Mouse (Mus musculus) myocyte (in vitro differentiated cells): Measurements from ENCODE around the gene Vmn1r179. TPM values are rescaled to one million over a fixed set of nuclear protein-coding genes. Genes with fewer than 3 reads are reported as not detected.
"Not testable (repeated sequence)": the region's sequence is repeated elsewhere in the genome, so short reads cannot be mapped to it uniquely, and the experiment has no call there.

ENCODE experiments used
- H3K27me3 ChIP-seq: one replicate; pipeline ENCODE4 v1.6.1; 2011; ENCODE audit not compliant: control insufficient read depth, insufficient read depth, insufficient read length
- H3K36me3 ChIP-seq: one replicate; pipeline ENCODE4 v1.6.1; 2011; ENCODE audit not compliant: control insufficient read depth, insufficient read depth
- H3K4me2 ChIP-seq: one replicate; pipeline ENCODE4 v1.6.1; 2011; ENCODE audit warnings: low read depth, control low read depth
- H3K4me3 ChIP-seq: one replicate; pipeline ENCODE4 v1.5.1; 2011; ENCODE audit warnings: mild to moderate bottlenecking, control low read depth, moderate library complexity
- H3K79me2 ChIP-seq: one replicate; pipeline ENCODE4 v1.6.1; 2011; ENCODE audit not compliant: control insufficient read depth, insufficient read depth
- H3ac ChIP-seq: one replicate; pipeline ENCODE4 v1.6.1; 2011; ENCODE audit not compliant: control insufficient read depth, insufficient read length
- CEBPB ChIP-seq: IDR thresholded peaks from 2 replicates; pipeline ENCODE4 v1.6.1; 2011; ENCODE audit warnings: mild to moderate bottlenecking, moderate library complexity; ENCODE audit not compliant: poor library complexity, insufficient read depth, severe bottlenecking
- E2F4 ChIP-seq: IDR thresholded peaks from one replicate; pipeline ENCODE4 v1.6.1; 2011; ENCODE audit warnings: mild to moderate bottlenecking, control low read depth, moderate library complexity; ENCODE audit not compliant: insufficient read depth
- MAX ChIP-seq: IDR thresholded peaks from one replicate; pipeline ENCODE4 v1.6.1; 2011; ENCODE audit warnings: low read depth, mild to moderate bottlenecking, control low read depth
- MYOD1 ChIP-seq, 3 experiments: IDR thresholded peaks; one replicate each; pipeline ENCODE4 v1.6.1; 2011; ENCODE audit warnings: control low read depth in 2 of 3, low read depth in 2 of 3, mild to moderate bottlenecking in 2 of 3, moderate library complexity in 1 of 3; ENCODE audit not compliant: insufficient read length in 2 of 3, control insufficient read depth in 1 of 3
- MYOG ChIP-seq, 3 experiments: IDR thresholded peaks; one replicate each; pipeline ENCODE4 v1.6.1; 2011; ENCODE audit warnings: control low read depth in 2 of 3, low read depth in 2 of 3, mild to moderate bottlenecking in 2 of 3; ENCODE audit not compliant: insufficient read length in 2 of 3, control insufficient read depth in 1 of 3, insufficient read depth in 1 of 3
- POLR2A ChIP-seq: IDR thresholded peaks from one replicate; pipeline ENCODE4 v1.6.1; 2011; ENCODE audit warnings: low read depth, mild to moderate bottlenecking, control low read depth, moderate library complexity; ENCODE audit not compliant: insufficient read length
- POLR2AphosphoS2 ChIP-seq: IDR thresholded peaks from one replicate; pipeline ENCODE4 v1.6.1; 2011; ENCODE audit warnings: low read depth, control low read depth; ENCODE audit not compliant: insufficient read length
- REST ChIP-seq: IDR thresholded peaks from one replicate; pipeline ENCODE4 v1.6.1; 2011; ENCODE audit warnings: mild to moderate bottlenecking, control low read depth, moderate library complexity; ENCODE audit not compliant: insufficient read depth, insufficient read length
- SRF ChIP-seq: IDR thresholded peaks from one replicate; pipeline ENCODE4 v1.6.1; 2011; ENCODE audit warnings: low read depth; ENCODE audit not compliant: control insufficient read depth, insufficient read length
- TCF12 ChIP-seq: IDR thresholded peaks from one replicate; pipeline ENCODE4 v1.6.1; 2011; ENCODE audit warnings: mild to moderate bottlenecking, control low read depth; ENCODE audit not compliant: poor library complexity, insufficient read depth, severe bottlenecking
- TCF3 ChIP-seq: IDR thresholded peaks from one replicate; pipeline ENCODE4 v1.6.1; 2011; ENCODE audit warnings: low read depth, control low read depth; ENCODE audit not compliant: insufficient read length
- USF1 ChIP-seq: IDR thresholded peaks from one replicate; pipeline ENCODE4 v1.6.1; 2011; ENCODE audit warnings: low read depth, mild to moderate bottlenecking, control low read depth, moderate library complexity
- polyA plus RNA-seq: library from polyadenylated mRNA; unstranded; fragments of >200 nt; fragmentation: generic; extraction: Trizol; gene quantifications from one replicate; pipeline ENCODE4 v1.2.1, GENCODE M21; 2012; ENCODE audit warnings: missing spikeins

The Vmn1r179 gene
- not detected for polyA plus RNA-seq

GRCm38 (mm10) chr7:23926678-23927077, at the start of gene Vmn1r179:
Vmn1r179 (plus strand) TSS chr7:23926978.
- H3K79me2 ChIP-seq = no peaks in the 10 kb centered on the region
- no peak for TF ChIP-seq MAX
- no peak for TF ChIP-seq TCF12
- no peak for TF ChIP-seq SRF
- TF ChIP-seq E2F4 = no peak
- TF ChIP-seq POLR2A = no peak
- no peak for TF ChIP-seq MYOG (IDR thresholded peaks at IDR 0.05; ENCODE audit: control insufficient read depth in 1 of 3, insufficient read depth in 1 of 3, insufficient read length in 2 of 3, low read depth in 2 of 3)
- TF ChIP-seq REST = no peak
- TF ChIP-seq CEBPB = no peak
- TF ChIP-seq USF1 = no peak
- TF ChIP-seq MYOD1 (IDR thresholded peaks at IDR 0.05; ENCODE audit: control insufficient read depth in 1 of 3, insufficient read length in 2 of 3, low read depth in 2 of 3) = no peak
- no peak for TF ChIP-seq POLR2AphosphoS2
- TF ChIP-seq TCF3 = no peak
- H3K27me3 ChIP-seq = no peaks in the 10 kb centered on the region
- no peak within 1 kb of the TSS for H3K4me2 ChIP-seq
- H3ac ChIP-seq = no peak within 1 kb of the TSS
- no peaks in the 10 kb centered on the region for H3K36me3 ChIP-seq
- H3K4me3 ChIP-seq = no peak within 1 kb of the TSS

DNA sequence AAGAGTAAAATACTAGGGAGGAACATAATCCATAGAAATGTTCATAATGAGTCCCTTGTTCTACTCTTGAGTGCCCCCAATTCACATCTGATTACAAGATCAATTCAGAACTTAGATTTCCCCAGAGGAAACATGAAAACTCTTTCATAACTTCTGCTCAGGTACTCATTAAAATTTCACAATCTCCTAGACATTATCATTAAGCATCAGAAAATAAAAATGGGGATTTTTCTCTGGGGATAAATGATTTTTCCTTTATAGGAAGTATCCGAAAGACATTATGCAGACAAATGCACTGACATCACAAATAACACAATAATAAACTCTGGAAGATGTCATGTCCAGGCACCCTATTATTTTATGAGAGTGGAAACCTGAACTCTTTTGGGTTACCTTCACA, 35.1 kb upstream of the Vmn1r179 start, which contains the start of gene Vmn1r178:
TSS of gene Vmn1r178 (plus strand) at position 301 of the 400 bp plus-strand sequence.
- H3K79me2 ChIP-seq = no peaks in the 10 kb centered on the region
- H3K4me2 ChIP-seq = no peak within 1 kb of the TSS
- H3ac ChIP-seq = no peak within 1 kb of the TSS
- H3K27me3 ChIP-seq = no peaks in the 10 kb centered on the region
- H3K36me3 ChIP-seq = no peaks in the 10 kb centered on the region
- no peak within 1 kb of the TSS for H3K4me3 ChIP-seq
- TF ChIP-seq MAX = no peak
- TF ChIP-seq TCF3 = no peak
- no peak for TF ChIP-seq POLR2A
- TF ChIP-seq REST = no peak
- no peak for TF ChIP-seq TCF12
- no peak for TF ChIP-seq POLR2AphosphoS2
- TF ChIP-seq USF1 = no peak

GRCm38 (mm10) chr7:23950332-23950731, 23.6 kb downstream of the Vmn1r179 start, which contains the start of gene Vmn1r180:
Vmn1r180 (plus strand) TSS chr7:23950632.
- no peaks in the 10 kb centered on the region for H3K79me2 ChIP-seq
- H3K36me3 ChIP-seq = no peaks in the 10 kb centered on the region
- no peak within 1 kb of the TSS for H3K4me2 ChIP-seq
- no peak within 1 kb of the TSS for H3K4me3 ChIP-seq
- no peaks in the 10 kb centered on the region for H3K27me3 ChIP-seq
- TF ChIP-seq REST = no peak
- no peak for TF ChIP-seq MYOG (IDR thresholded peaks at IDR 0.05; ENCODE audit: control insufficient read depth in 1 of 3, insufficient read depth in 1 of 3, insufficient read length in 2 of 3, low read depth in 2 of 3)
- TF ChIP-seq MAX = no peak
- TF ChIP-seq USF1 = no peak
- TF ChIP-seq E2F4 = no peak
- TF ChIP-seq POLR2A = no peak
- TF ChIP-seq MYOD1 (IDR thresholded peaks at IDR 0.05; ENCODE audit: control insufficient read depth in 1 of 3, insufficient read length in 2 of 3, low read depth in 2 of 3) = no peak
- no peak for TF ChIP-seq TCF12
- TF ChIP-seq POLR2AphosphoS2 = no peak
- no peak for TF ChIP-seq TCF3
- no peak for TF ChIP-seq SRF
- no peak for TF ChIP-seq CEBPB
- no peak within 1 kb of the TSS for H3ac ChIP-seq

GRCm38 (mm10) chr7:23968044-23968443, 41.3 kb downstream of the Vmn1r179 start:
- H3K36me3 ChIP-seq, H3ac ChIP-seq, H3K79me2 ChIP-seq, H3K4me3 ChIP-seq, H3K27me3 ChIP-seq, H3K4me2 ChIP-seq: not testable (repeated sequence)

- not testable (repeated sequence) for H3K4me3 ChIP-seq, H3ac ChIP-seq, H3K79me2 ChIP-seq, H3K36me3 ChIP-seq, H3K4me2 ChIP-seq, H3K27me3 ChIP-seq
These were observed 47.5 kb downstream of the Vmn1r179 start, which contains the start of gene Vmn1r181 for GRCm38 (mm10) chr7:23974315-23974714. Vmn1r181 (plus strand) TSS chr7:23974615.

Other genes with a start within 250 kb of the Vmn1r179 start
- not detected for gene Vmn1r173, start 226.3 kb upstream of the Vmn1r179 start, polyA plus RNA-seq
- not detected for gene Vmn1r174, start 174.7 kb upstream of the Vmn1r179 start, polyA plus RNA-seq
- not detected for gene Vmn1r175, start 116.3 kb upstream of the Vmn1r179 start, polyA plus RNA-seq
- not detected for gene Vmn1r176, start 89.6 kb upstream of the Vmn1r179 start, polyA plus RNA-seq
- not detected for gene Vmn1r177, start 60.5 kb upstream of the Vmn1r179 start, polyA plus RNA-seq
- gene Vmn1r178, start 35.0 kb upstream of the Vmn1r179 start, polyA plus RNA-seq = not detected
- not detected for gene Vmn1r180, start 23.7 kb downstream of the Vmn1r179 start, polyA plus RNA-seq
- not detected for gene Vmn1r181, start 47.6 kb downstream of the Vmn1r179 start, polyA plus RNA-seq
- not detected for gene V1rd19, start 74.7 kb downstream of the Vmn1r179 start, polyA plus RNA-seq
- not detected for gene Vmn1r183, start 126.3 kb downstream of the Vmn1r179 start, polyA plus RNA-seq
- gene Zfp180, start 154.9 kb downstream of the Vmn1r179 start, polyA plus RNA-seq = 9.0 TPM
- 1.2 TPM for gene Zfp112, start 185.3 kb downstream of the Vmn1r179 start, polyA plus RNA-seq
- gene Zfp235, start 207.2 kb downstream of the Vmn1r179 start, polyA plus RNA-seq = 2.0 TPM
- gene Zfp114, start 248.1 kb downstream of the Vmn1r179 start, polyA plus RNA-seq = not detected